Mouse (Mus musculus) layer of hippocampus, adult 8-10 months (tissue): ENCODE measurements at regions not wholly inside any gene's neighbourhood (a gene's known extent, or its start where the extent isn't known, plus 50 kb on each side); places are given as distances from the start of the nearest gene placed in this dataset.

Source experiments
- DNase-seq, 2 experiments: peaks; one replicate each; pipeline ENCODE4 v3.0.0; 2022; ENCODE audit warnings: low spot score in 2 of 2

- DNase-seq, result no peak
These were observed 195.2 kb downstream of the Icos start for GRCm38 (mm10) chr1:61172946-61173345.

- DNase-seq, result no peak
These were observed 197.5 kb downstream of the Icos start for GRCm38 (mm10) chr1:61175239-61175638.

- DNase-seq, result no peak
These were observed 201.7 kb downstream of the Icos start for GRCm38 (mm10) chr1:61179461-61179860.

- DNase-seq, result peak; percentile 83 to 93
These were observed 203.5 kb downstream of the Icos start for GRCm38 (mm10) chr1:61181099-61181821.

GRCm38 (mm10) chr1:61187381-61188100 is 209.8 kb downstream of the Icos start:
- DNase-seq, result no peak

DNA sequence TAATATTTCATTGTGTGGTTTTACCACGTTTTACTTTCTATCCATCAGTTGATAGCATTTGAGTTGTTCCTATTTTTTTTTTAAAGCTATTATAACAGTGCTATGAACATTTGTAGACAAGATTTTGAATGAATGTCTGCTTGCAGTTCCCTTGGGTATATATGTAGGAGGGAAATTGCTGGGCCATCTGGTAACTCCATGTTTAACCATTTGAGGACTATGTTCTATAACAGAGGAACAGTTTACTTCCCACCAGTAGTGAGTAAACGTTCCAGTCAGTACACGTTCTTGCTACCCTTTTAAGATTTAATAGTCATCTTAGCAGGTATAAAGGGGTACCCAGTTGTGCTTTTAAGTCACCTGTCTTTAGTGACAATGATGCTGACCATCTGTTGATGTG is 213.2 kb downstream of the Icos start:
- no peak for DNase-seq

DNA sequence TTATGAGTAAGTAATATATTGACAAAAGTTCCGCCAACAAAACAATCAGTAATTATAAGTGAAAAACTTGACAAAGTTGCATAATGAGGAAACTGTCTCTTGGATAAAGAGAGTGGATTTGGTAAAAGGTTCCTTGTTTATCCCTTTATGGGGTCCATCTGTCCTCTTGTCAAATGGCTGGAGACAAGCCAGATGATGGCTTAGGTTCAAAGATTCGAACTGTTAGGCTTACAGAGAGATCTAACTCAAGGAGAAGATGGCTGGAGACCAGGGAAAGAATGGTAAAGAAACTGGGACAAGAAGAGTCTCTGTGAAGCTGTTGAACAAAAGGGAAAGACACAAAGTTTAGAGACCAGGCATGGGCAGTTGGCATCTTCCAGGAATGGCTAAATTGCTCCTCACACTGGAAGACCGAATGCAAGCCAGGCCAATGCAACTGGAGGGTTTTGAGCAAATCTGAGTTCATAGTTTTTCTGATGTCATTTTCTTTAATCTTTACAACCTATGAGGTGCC is 220.9 kb downstream of the Icos start:
- DNase-seq, result no peak

GRCm38 (mm10) chr1:61201006-61201405 is 223.3 kb downstream of the Icos start:
- no peak for DNase-seq

- DNase-seq, result no peak
These were observed 224.4 kb downstream of the Icos start for GRCm38 (mm10) chr1:61202079-61202478.

DNA sequence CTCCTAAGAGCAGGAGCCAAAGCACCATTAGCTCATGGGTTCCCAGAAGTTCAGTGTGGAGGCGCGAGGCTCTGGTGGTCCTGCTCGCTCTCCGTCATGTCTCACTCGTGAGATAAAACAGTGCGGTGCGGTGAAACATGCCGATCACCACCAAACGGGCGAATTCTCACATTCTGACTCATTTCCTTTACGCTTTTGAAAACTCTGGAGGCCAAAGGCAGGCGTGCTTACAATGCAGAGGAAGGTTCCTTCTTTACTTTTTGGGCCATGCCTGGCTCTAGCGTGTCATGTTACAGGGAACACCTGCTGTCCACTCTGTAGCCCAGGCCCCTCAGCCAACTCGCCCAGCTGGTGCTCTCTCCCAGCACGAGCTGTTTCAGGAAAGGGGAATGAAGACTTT is 225.4 kb downstream of the Icos start:
- no peak for DNase-seq

DNA sequence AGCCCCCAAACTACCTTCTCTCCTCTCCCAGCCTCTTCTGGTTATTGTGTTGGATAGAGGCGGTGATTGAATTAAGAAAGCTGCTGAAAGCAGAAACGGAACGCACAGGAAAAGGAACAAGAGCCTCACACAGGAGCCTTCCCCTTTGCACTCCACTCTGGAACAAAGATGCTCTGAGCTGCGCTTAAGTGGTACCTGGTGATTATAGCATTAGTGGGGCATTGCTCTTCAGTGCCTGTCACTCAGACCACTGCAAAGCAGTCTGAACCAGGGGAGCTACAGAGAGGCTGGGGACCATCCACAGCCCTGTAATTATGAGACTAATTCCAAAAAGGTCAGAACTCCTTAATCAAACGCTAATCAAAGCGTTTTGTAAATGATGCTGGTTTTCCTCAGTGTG is 225.9 kb downstream of the Icos start:
- no peak for DNase-seq

DNA sequence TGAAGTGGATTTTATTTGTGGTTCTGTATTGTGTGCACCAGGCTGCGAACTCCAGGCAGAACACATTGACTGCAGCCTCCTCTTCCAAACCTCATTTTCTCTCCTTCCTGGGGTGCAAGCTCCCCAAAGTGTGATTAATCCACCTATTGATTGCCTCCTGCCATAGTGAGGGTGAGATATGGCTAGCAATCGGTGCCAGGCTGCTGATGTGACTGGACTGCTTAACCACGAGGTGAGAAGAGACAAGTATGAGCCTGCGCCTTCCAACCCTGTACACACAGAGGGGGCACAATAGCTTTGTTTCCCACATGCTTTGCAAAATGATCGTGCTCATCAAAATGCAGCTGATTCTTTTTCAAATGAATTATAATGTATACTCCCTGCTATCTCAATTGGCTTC is 227.4 kb downstream of the Icos start:
- DNase-seq, result no peak

- DNase-seq, result no peak
These were observed 229.2 kb downstream of the Icos start for GRCm38 (mm10) chr1:61206861-61207380.

GRCm38 (mm10) chr1:61208386-61208785 is 230.7 kb downstream of the Icos start:
- DNase-seq, result no peak

GRCm38 (mm10) chr1:61221131-61221530 is 243.4 kb downstream of the Icos start:
- no peak for DNase-seq

GRCm38 (mm10) chr1:61228942-61229341 is 251.2 kb downstream of the Icos start:
- no peak for DNase-seq

- DNase-seq, result no peak
These were observed 255.3 kb downstream of the Icos start for GRCm38 (mm10) chr1:61233001-61233400.

DNA sequence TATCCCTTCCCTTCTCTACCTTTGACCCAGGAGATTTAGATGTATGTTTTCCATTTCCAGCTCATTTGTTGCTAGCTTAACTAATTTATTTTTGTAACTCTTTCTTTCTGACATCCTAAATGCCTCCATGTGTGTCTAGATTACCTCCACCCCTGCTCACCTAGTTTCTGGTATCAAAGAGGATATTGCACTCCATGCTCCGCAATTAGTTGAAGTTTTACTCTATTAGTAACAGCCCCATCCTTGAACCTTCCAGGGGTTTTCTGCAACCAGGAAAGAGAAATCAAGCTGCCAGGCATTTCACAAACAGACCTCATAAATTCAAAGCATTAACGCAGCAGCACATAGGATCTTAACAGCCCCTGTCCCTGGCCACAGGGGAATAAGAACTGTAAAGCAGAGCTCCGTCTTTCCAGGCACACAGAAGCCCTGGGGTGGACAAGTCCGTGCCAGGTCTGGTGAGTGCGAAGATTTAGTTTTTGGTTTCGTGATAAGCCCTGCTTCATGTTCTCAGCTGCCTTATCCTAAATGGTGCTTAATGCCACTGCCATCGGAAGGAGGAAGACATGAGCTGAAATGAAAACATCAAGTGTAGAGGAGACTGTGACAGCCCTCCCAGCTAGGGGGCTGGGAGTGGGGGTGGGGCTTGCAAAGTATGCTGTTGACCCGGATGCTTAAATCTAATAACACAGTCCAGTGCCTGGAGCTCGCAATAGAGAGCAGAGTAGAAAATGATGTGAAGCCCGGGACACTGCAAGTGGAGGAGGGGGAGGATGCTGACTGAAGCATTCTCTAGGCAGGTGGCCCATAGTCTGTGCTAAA is 256.0 kb downstream of the Icos start:
- DNase-seq, result no peak

DNA sequence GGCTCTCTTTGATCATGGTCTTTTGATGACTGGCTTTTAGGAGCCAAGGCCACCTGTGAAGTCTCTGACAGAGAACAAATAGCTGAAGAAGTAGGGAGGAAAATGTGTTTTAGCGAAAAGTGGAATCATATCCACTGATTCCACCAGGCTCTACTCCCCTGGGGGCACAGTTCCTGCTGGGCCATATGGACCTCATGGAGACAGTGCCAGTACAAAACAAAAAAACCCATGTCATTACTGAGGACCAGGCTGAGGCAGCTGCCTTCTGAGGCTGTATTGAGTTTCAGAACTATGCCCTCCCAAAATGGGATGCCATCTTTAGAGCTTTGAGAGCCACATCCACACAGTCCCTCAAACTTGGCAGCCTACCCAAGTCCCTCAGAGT is 256.6 kb downstream of the Icos start:
- no peak for DNase-seq

DNA sequence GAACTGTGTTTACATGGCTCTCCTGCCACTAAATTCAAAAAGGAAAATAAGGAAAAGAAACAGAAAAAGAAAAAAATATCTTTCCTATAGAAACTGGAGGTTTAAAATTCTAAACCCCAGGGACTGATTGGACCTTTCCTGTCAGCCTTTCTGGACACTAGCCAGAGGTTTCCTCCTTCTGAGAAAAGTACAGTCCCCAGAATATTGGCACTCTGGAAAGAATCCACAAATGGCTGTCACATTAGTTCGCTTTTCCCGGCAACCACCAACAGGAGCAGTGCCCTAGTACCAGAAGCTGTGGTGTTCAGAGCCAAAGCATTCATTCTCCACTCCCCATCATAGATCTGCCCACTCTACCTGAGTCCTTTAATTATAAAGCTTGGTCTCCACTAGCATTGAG is 258.8 kb downstream of the Icos start:
- DNase-seq, result no peak

DNA sequence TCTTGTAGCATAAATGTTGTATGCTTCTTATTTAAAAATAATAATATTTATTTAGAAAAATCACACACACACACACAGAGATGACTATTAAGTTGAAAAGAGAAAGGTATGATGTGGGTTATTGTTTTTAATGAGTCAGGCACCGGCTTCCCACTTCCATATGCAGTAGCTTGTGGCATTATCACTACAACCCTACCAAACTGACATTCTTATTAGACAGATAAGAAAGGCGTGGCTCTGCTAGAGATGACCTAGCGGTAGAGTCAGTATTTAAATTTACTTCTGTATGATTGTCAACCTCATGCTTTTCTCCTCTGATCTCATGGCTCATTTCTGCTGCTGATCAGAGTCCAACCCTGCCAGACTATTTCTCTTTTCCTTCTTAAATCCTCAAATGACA is 260.9 kb downstream of the Icos start:
- no peak for DNase-seq

DNA sequence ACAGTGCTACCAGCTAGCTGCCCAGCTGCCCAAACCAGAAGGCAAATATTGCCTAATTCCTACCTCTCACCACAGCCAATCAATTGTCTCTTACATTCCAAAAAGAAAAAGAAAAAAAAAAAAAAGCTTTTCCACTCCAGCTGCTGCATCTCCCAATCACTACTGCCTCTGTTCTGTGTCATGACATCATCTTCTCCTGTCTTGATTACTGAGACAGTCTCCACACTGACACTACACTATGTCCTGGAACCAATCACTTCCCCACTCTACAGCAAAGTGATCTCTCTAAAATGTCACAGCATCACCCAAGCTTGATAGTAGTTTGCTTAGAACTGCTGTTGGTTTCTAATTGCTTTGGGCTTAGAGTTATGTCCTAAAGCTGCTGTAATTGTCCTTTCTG is 279.8 kb downstream of the Icos start:
- no peak for DNase-seq
